Mouse (Mus musculus): ENCODE results near the gene Mrps18b. TPM values are rescaled to one million over a fixed set of nuclear protein-coding genes. Genes with fewer than 3 reads are reported as not detected.
A peak's percentile ranks its signal among the peaks of the same experiment; 100 is the strongest.

Gene Mrps18b
- total and polyA plus RNA-seq, 2 experiments from 2014 or later: 37.2 to 55.7 TPM

DNA sequence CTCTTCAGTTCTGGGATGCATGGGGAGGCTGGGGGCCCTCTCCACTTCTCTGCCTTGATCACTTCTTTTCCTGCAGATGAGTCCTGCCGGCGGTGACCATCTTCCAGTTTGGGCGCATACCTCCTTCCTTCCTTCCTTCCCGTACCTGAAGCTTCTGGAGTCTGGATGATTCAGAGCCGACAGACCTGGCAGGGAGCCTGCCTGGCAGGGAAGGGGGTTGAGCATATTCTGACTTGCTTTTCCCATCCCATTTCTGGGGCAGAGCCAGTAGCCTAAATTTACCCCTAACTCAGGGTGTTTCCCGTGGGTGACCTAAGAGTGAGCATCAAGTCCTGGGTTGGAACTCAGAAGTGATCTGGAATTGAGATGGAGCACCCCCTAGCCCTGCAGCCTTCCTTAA lies 41.5 kb downstream of the Mrps18b start:
- H3K27me3 ChIP-seq (ENCODE audit: insufficient read depth, low read length): no peaks in the 10 kb centered on the region
- DNase-seq (ENCODE audit: low spot score) (no peak), ATAC-seq (ENCODE audit: low FRiP score) (no peak)
- peaks cover 4% of the 10 kb centered on the region; the same call in 1 of the 2 replicates for H3K36me3 ChIP-seq (ENCODE audit: insufficient read depth, low read length)
- TF ChIP-seq CTCF (IDR thresholded peaks at IDR 0.05): no peak
- no peak overlapping the region for H3K4me2 ChIP-seq (ENCODE audit: low read depth, low read length, poor library complexity, severe bottlenecking)
- peaks cover 13% of the 10 kb centered on the region; the same call in 1 of the 2 replicates for H3K4me1 ChIP-seq (ENCODE audit: insufficient read depth, low read length)
- H3K9ac ChIP-seq (replicated peaks; ENCODE audit: low read length, poor library complexity, severe bottlenecking): no peak overlapping the region
- H3K4me3 ChIP-seq (ENCODE audit: low read depth, low read length): no peak overlapping the region
- WGBS: 89% methylated on average over 6 of the region's 6 CpGs
- H3K9me3 ChIP-seq (ENCODE audit: low read length): no peaks in the 10 kb centered on the region
- H3K27ac ChIP-seq (ENCODE audit: low read depth, low read length): no peak overlapping the region

- Histone ChIP-seq H3K4me3 (ENCODE audit: low read depth, low read length) (no peak overlapping the region), H3K36me3 (ENCODE audit: insufficient read depth, low read length) (peaks cover 4% of the 10 kb centered on the region; the same call in 1 of the 2 replicates), H3K9ac (replicated peaks; ENCODE audit: low read length, poor library complexity, severe bottlenecking) (no peak overlapping the region), H3K27ac (ENCODE audit: low read depth, low read length) (no peak overlapping the region), H3K4me2 (ENCODE audit: low read depth, low read length, poor library complexity, severe bottlenecking) (no peak overlapping the region), H3K4me1 (ENCODE audit: insufficient read depth, low read length) (peaks cover 17% of the 10 kb centered on the region; the same call in 1 of the 2 replicates), H3K27me3 (ENCODE audit: insufficient read depth, low read length) (no peaks in the 10 kb centered on the region), H3K9me3 (ENCODE audit: low read length) (no peaks in the 10 kb centered on the region)
- WGBS: 31% methylated on average over 21 of the region's 21 CpGs
- no peak for ATAC-seq (ENCODE audit: low FRiP score)
- DNase-seq (ENCODE audit: low spot score): peak; percentile 83
- TF ChIP-seq CTCF (IDR thresholded peaks at IDR 0.05): peak; percentile 90
Measured at GRCm38 (mm10) chr17:35873774-35874519, 42.2 kb downstream of the Mrps18b start.

DNA sequence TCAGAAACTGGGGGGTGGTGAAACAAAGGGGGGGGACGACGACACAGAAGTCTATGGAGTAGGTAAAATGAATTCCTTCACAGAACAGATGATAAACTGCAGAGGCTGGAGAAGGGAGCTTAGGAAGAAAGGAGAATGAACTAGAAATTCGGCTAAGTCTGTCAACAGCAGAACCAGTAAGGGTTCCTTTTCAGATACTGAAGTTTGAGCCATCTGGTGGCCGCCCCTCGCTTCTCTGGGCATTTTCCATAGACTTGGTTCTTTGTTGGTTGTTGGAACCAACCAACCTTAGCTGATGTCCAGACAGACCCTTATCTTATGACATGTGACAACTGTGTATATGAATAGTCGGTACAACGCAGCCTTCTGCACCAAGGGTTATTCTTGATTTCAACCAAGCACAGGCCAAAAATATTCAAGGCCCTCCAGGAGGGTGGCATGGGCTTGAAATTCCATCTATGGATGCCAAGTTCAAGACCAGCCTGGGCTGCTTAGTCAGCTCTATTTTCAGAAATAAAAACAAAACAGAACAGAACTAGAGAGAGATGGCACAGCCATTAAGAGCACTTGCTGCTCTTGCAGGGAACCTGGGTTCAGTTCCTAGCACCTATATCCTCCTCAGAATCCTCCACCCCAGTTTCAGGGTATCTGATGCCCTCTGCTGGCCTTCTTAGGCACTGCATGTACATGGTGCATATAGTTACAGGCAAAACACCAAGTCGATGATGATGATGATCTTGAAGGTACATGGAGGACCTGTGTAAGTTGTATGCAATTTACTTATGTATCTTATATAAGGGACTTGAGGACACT lies 45.1 kb downstream of the Mrps18b start:
- peak overlapping the region; percentile 57; the same call in 1 of the 2 replicates for H3K27ac ChIP-seq (ENCODE audit: low read depth, low read length)
- peak overlapping the region; percentile 69 for H3K9ac ChIP-seq (replicated peaks; ENCODE audit: low read length, poor library complexity, severe bottlenecking)
- peak overlapping the region; percentile 91 for H3K4me2 ChIP-seq (ENCODE audit: low read depth, low read length, poor library complexity, severe bottlenecking)
- H3K27me3 ChIP-seq (ENCODE audit: insufficient read depth, low read length): no peaks in the 10 kb centered on the region
- WGBS: 90% methylated on average over 8 of the region's 8 CpGs
- H3K4me1 ChIP-seq (ENCODE audit: insufficient read depth, low read length): peaks cover 22% of the 10 kb centered on the region
- TF ChIP-seq CTCF (IDR thresholded peaks at IDR 0.05): peak; percentile 72
- no peaks in the 10 kb centered on the region for H3K9me3 ChIP-seq (ENCODE audit: low read length)
- no peak for ATAC-seq (ENCODE audit: low FRiP score)
- no peak for DNase-seq (ENCODE audit: low spot score)
- peaks cover 4% of the 10 kb centered on the region; the same call in 1 of the 2 replicates for H3K36me3 ChIP-seq (ENCODE audit: insufficient read depth, low read length)
- peak overlapping the region; percentile 76; the same call in 1 of the 2 replicates for H3K4me3 ChIP-seq (ENCODE audit: low read depth, low read length)

GRCm38 (mm10) chr17:35870151-35870883 lies 45.9 kb downstream of the Mrps18b start:
- WGBS: 69% methylated on average over 9 of the region's 9 CpGs
- ATAC-seq (ENCODE audit: low FRiP score): no peak
- peaks cover 4% of the 10 kb centered on the region; the same call in 1 of the 2 replicates for H3K36me3 ChIP-seq (ENCODE audit: insufficient read depth, low read length)
- peak overlapping the region; percentile 91 for H3K4me2 ChIP-seq (ENCODE audit: low read depth, low read length, poor library complexity, severe bottlenecking)
- peak overlapping the region; percentile 69 for H3K9ac ChIP-seq (replicated peaks; ENCODE audit: low read length, poor library complexity, severe bottlenecking)
- H3K27me3 ChIP-seq (ENCODE audit: insufficient read depth, low read length): no peaks in the 10 kb centered on the region
- no peaks in the 10 kb centered on the region for H3K9me3 ChIP-seq (ENCODE audit: low read length)
- peak overlapping the region; percentile 76 for H3K4me3 ChIP-seq (ENCODE audit: low read depth, low read length)
- DNase-seq (ENCODE audit: low spot score): no peak
- peaks cover 22% of the 10 kb centered on the region for H3K4me1 ChIP-seq (ENCODE audit: insufficient read depth, low read length)
- no peak for TF ChIP-seq CTCF (IDR thresholded peaks at IDR 0.05)
- peak overlapping the region; percentile 57 for H3K27ac ChIP-seq (ENCODE audit: low read depth, low read length)

DNA sequence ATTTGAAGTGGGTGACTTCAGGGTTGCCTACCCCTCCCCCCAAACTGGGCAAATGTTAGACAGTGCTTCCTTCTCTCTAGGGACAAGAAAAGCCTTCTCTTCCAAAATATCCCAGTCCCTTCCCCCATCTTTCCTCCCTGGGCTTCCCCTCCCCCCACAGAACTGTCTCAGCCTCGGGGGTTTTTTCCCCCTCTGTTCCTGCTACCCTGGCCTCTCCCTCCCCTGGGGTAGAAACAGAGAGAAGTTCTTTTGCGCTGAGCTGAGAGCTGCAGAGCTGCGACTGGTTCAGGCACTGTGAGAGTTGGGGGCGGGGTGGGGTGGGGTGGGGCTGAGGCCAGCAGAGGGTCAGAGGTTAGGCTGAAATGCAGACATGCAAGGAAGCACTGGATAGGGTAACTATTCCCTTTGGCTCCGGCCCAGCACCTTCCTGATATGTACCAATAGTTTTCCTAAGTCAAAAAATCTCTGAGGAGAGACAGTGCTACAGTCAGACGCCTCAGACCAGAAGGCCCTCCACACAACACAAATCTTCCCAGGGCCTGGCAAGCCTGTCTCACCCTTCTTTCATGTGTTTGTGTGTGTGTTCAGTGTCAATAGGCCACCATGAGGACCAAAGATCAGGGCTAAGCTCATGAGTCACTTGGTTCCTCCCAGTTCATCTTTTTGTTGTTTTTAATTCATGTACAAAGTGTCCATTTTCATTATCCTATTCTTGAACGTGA lies 46.7 kb downstream of the Mrps18b start:
- DNase-seq (ENCODE audit: low spot score) (peak; percentile 21), ATAC-seq (ENCODE audit: low FRiP score) (no peak)
- H3K9ac ChIP-seq (replicated peaks; ENCODE audit: low read length, poor library complexity, severe bottlenecking): peak overlapping the region; percentile 69
- H3K36me3 ChIP-seq (ENCODE audit: insufficient read depth, low read length): no peaks in the 10 kb centered on the region
- H3K4me3 ChIP-seq (ENCODE audit: low read depth, low read length): peak overlapping the region; percentile 76
- peak overlapping the region; percentile 91 for H3K4me2 ChIP-seq (ENCODE audit: low read depth, low read length, poor library complexity, severe bottlenecking)
- TF ChIP-seq CTCF (IDR thresholded peaks at IDR 0.05): no peak
- no peaks in the 10 kb centered on the region for H3K9me3 ChIP-seq (ENCODE audit: low read length)
- peaks cover 24% of the 10 kb centered on the region for H3K4me1 ChIP-seq (ENCODE audit: insufficient read depth, low read length)
- WGBS: 2% methylated on average over 7 of the region's 7 CpGs
- H3K27me3 ChIP-seq (ENCODE audit: insufficient read depth, low read length): no peaks in the 10 kb centered on the region
- peak overlapping the region; percentile 57 for H3K27ac ChIP-seq (ENCODE audit: low read depth, low read length)
